Mouse (Mus musculus) gastrocnemius, postnatal 4 days (tissue): ENCODE measurements at regions not wholly inside any gene's neighbourhood (a gene's known extent, or its start where the extent isn't known, plus 50 kb on each side); places are given as distances from the start of the nearest gene placed in this dataset.

Experiments
- DNase-seq, 2 experiments: peaks; one replicate each; pipeline ENCODE4 v3.0.0; 2021 to 2022; ENCODE audit warnings: low spot score in 2 of 2, mixed read lengths in 2 of 2

- DNase-seq: no peak
Observed at GRCm38 (mm10) chr9:69664201-69664600, 96.5 kb downstream of the Foxb1 start.

- no peak for DNase-seq
Observed at GRCm38 (mm10) chr9:69662394-69662793, 98.3 kb downstream of the Foxb1 start.

GRCm38 (mm10) chr9:69658276-69658675, 102.5 kb downstream of the Foxb1 start:
- no peak for DNase-seq

- no peak for DNase-seq
Observed at GRCm38 (mm10) chr9:69656053-69656452, 104.7 kb downstream of the Foxb1 start.

- DNase-seq: no peak
Observed at GRCm38 (mm10) chr9:69652106-69652505, 108.6 kb downstream of the Foxb1 start.

- no peak for DNase-seq
Observed at GRCm38 (mm10) chr9:69651608-69652007, 109.1 kb downstream of the Foxb1 start.

- DNase-seq: no peak
Observed at GRCm38 (mm10) chr9:69642591-69642990, 118.1 kb downstream of the Foxb1 start.

GRCm38 (mm10) chr9:69623312-69623711, 137.4 kb downstream of the Foxb1 start:
- peak; percentile 64 to 78 for DNase-seq

GRCm38 (mm10) chr9:69621006-69621405, 139.7 kb downstream of the Foxb1 start:
- no peak for DNase-seq

- no peak for DNase-seq
Observed at GRCm38 (mm10) chr9:69617328-69617727, 143.4 kb downstream of the Foxb1 start.

- DNase-seq: no peak
Observed at GRCm38 (mm10) chr9:69597472-69597871, 144.1 kb downstream of the Anxa2 start.

GRCm38 (mm10) chr9:69592329-69593062, 139.1 kb downstream of the Anxa2 start:
- DNase-seq: no peak

- no peak for DNase-seq
Observed at GRCm38 (mm10) chr9:69588846-69589245, 135.4 kb downstream of the Anxa2 start.

- no peak for DNase-seq
Observed at GRCm38 (mm10) chr9:69587096-69587495, 133.7 kb downstream of the Anxa2 start.

- DNase-seq: no peak
Observed at GRCm38 (mm10) chr9:69581236-69581635, 127.8 kb downstream of the Anxa2 start.

- no peak for DNase-seq
Observed at GRCm38 (mm10) chr9:69577661-69578405, 124.4 kb downstream of the Anxa2 start.

- no peak for DNase-seq
Observed at GRCm38 (mm10) chr9:69575386-69575785, 122.0 kb downstream of the Anxa2 start.

- DNase-seq: no peak
Observed at GRCm38 (mm10) chr9:69568631-69569230, 115.3 kb downstream of the Anxa2 start.

GRCm38 (mm10) chr9:69568222-69568621, 114.8 kb downstream of the Anxa2 start:
- DNase-seq: no peak

GRCm38 (mm10) chr9:69566996-69567395, 113.6 kb downstream of the Anxa2 start:
- DNase-seq: no peak

- DNase-seq: no peak
Observed at GRCm38 (mm10) chr9:69543241-69543640, 89.8 kb downstream of the Anxa2 start.
